Mouse (Mus musculus): ENCODE data around the gene Tut7. TPM values are rescaled to one million over a fixed set of nuclear protein-coding genes. Genes with fewer than 3 reads are reported as not detected.
"Not testable (repeated sequence)": the region's sequence is repeated elsewhere in the genome, so short reads cannot be mapped to it uniquely, and the experiment has no call there.

The Tut7 gene
- polyA plus RNA-seq, 1 experiment from 2014 or later, result 30.6 TPM

DNA sequence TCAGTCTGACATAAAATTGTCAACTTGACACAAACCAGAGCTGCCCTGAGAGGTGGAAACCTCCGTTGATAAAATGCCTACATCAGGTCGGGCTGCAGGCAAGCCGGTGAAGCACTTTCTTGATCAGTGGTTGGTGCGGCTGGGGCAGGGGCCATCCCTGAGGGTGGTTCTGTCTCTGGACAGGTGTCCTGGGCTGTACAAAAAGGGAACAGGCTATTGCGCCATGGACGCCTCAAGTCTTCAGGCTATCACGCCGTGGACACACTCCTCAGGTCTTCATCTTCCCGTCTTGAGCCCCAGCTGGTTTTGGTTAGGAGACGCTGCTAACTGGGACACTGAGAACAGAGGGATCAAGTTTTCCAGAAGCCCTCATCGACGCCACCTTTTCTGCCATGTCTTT lies 72.6 kb downstream of the Tut7 start:
- H3K9me3 ChIP-seq, result no peaks in the 10 kb centered on the region
- no peak overlapping the region for H3K4me2 ChIP-seq
- peaks cover 25% of the 10 kb centered on the region for H3K36me3 ChIP-seq
- ATAC-seq (ENCODE audit: extremely low read depth, insufficient number of reproducible peaks, low FRiP score, low TSS enrichment), result no peak
- H3K9ac ChIP-seq, result no peak overlapping the region
- H3K27ac ChIP-seq (replicated peaks), result no peak overlapping the region
- H3K27me3 ChIP-seq (replicated peaks), result no peaks in the 10 kb centered on the region
- H3K4me1 ChIP-seq, result peaks cover 2% of the 10 kb centered on the region; the same call in 1 of the 2 replicates
- 66% methylated on average over 12 of the region's 12 CpGs for WGBS
- H3K4me3 ChIP-seq, result no peak overlapping the region

DNA sequence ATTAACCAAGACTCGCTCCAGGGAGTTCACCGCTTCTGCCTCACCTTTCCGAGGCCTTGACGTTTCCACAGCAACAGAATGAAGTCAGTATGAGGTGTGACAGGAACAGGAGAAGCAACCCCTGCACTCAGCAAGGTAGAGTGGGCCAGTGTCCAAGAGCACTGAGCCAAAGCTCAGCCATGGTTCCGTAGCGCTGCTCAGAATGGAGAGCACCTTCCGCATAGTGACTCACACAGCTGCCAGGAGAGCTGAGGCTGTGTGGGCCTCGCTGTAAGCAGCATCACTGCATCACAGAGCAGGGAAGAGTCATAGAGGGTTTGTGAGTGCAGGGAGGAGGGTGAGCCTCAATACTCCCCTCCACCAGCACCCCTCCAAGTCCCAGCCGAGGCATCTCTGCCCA lies 76.2 kb downstream of the Tut7 start, which contains the start of gene 1700014D04Rik:
Gene 1700014D04Rik, minus strand, starts transcription at position 42 of the 400 bp plus-strand sequence.
- WGBS, result 81% methylated on average over 9 of the region's 9 CpGs
- no peak within 1 kb of the TSS for H3K4me2 ChIP-seq
- no peak for ATAC-seq (ENCODE audit: extremely low read depth, insufficient number of reproducible peaks, low FRiP score, low TSS enrichment)

GRCm38 (mm10) chr13:59746164-59746563 lies 76.8 kb downstream of the Tut7 start:
- Histone ChIP-seq H3K27ac (replicated peaks) (no peak overlapping the region), H3K4me3 (no peak overlapping the region), H3K36me3 (no peaks in the 10 kb centered on the region), H3K27me3 (replicated peaks) (no peaks in the 10 kb centered on the region), H3K9ac (no peak overlapping the region), H3K4me1 (peaks cover 4% of the 10 kb centered on the region), H3K9me3 (no peaks in the 10 kb centered on the region), H3K4me2 (no peak overlapping the region)
- 63% methylated on average over 6 of the region's 6 CpGs for WGBS
- no peak for ATAC-seq (ENCODE audit: extremely low read depth, insufficient number of reproducible peaks, low FRiP score, low TSS enrichment)

More for the DNA sequence above, 76.2 kb downstream of the Tut7 start, which contains the start of gene 1700014D04Rik:
- Histone ChIP-seq H3K27me3 (replicated peaks) (no peaks in the 10 kb centered on the region), H3K9me3 (no peaks in the 10 kb centered on the region), H3K9ac (no peak within 1 kb of the TSS), H3K4me3 (no peak within 1 kb of the TSS), H3K4me1 (peaks cover 2% of the 10 kb centered on the region; the same call in 1 of the 2 replicates), H3K36me3 (no peaks in the 10 kb centered on the region), H3K27ac (replicated peaks) (no peak within 1 kb of the TSS)

DNA sequence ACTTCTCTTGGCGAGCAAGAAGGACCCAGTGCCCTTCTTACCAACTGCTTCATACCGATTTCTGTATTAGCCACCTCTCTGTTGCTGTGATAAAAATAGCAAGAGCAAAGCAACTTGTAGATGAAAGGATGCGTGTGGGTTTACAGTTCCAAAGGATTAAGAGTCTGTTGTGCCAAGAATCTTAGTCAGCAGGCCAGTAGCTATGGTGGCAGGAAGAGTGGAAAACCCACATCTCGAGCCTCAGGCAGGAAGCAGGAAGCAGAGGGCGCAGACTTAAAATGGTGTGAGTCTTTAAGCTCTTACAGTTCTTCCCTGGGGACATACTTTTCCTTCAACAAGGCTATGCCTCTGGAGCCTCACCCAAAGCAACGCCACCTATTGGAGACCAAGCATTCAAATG lies 77.5 kb downstream of the Tut7 start:
- no peaks in the 10 kb centered on the region for H3K27me3 ChIP-seq (replicated peaks)
- 69% methylated on average over 6 of the region's 6 CpGs for WGBS

GRCm38 (mm10) chr13:59741697-59742096 lies 81.2 kb downstream of the Tut7 start:
- H3K4me3 ChIP-seq, result no peak overlapping the region
- no peak overlapping the region for H3K4me2 ChIP-seq
- no peaks in the 10 kb centered on the region for H3K9me3 ChIP-seq
- WGBS, result 67% methylated on average over 10 of the region's 10 CpGs
- H3K27ac ChIP-seq (replicated peaks), result no peak overlapping the region
- H3K27me3 ChIP-seq (replicated peaks), result no peaks in the 10 kb centered on the region
- H3K4me1 ChIP-seq, result peaks cover 8% of the 10 kb centered on the region
- no peak overlapping the region for H3K9ac ChIP-seq
- H3K36me3 ChIP-seq, result no peaks in the 10 kb centered on the region
- ATAC-seq (ENCODE audit: extremely low read depth, insufficient number of reproducible peaks, low FRiP score, low TSS enrichment), result no peak

More for the DNA sequence above, 77.5 kb downstream of the Tut7 start:
- peaks cover 8% of the 10 kb centered on the region for H3K4me1 ChIP-seq
- H3K27ac ChIP-seq (replicated peaks), result no peak overlapping the region
- no peak overlapping the region for H3K4me2 ChIP-seq
- H3K9me3 ChIP-seq, result no peaks in the 10 kb centered on the region
- ATAC-seq (ENCODE audit: extremely low read depth, insufficient number of reproducible peaks, low FRiP score, low TSS enrichment), result no peak
- no peak overlapping the region for H3K9ac ChIP-seq
- no peak overlapping the region for H3K4me3 ChIP-seq
- no peaks in the 10 kb centered on the region for H3K36me3 ChIP-seq

DNA sequence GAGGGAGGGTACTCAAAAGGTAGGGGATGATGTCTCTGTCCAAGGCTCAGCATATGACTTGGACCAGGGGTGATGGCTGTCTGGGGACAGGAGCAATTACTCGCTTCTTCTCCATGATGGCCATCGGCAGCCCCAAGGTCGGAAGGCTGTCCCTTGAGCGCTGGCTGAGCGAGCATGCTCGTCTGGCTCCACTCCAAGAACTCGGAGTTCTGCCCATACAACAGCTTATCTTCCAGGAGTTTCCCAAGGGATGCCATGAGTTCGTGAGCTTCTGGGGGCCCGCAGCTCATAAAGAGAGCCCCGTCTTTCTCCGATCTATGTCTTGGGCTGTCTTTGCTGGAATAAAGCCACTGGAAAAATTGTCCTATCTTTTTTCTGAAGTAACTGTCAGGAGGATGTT lies 81.9 kb downstream of the Tut7 start:
- no peaks in the 10 kb centered on the region for H3K36me3 ChIP-seq
- no peak overlapping the region for H3K4me3 ChIP-seq
- H3K4me1 ChIP-seq, result peaks cover 8% of the 10 kb centered on the region
- H3K9ac ChIP-seq, result no peak overlapping the region
- no peaks in the 10 kb centered on the region for H3K27me3 ChIP-seq (replicated peaks)
- H3K9me3 ChIP-seq, result no peaks in the 10 kb centered on the region
- H3K4me2 ChIP-seq, result no peak overlapping the region
- WGBS, result 58% methylated on average over 11 of the region's 11 CpGs
- ATAC-seq (ENCODE audit: extremely low read depth, insufficient number of reproducible peaks, low FRiP score, low TSS enrichment), result no peak
- no peak overlapping the region for H3K27ac ChIP-seq (replicated peaks)

- H3K36me3 ChIP-seq, result no peaks in the 10 kb centered on the region
- no peak for ATAC-seq (ENCODE audit: extremely low read depth, insufficient number of reproducible peaks, low FRiP score, low TSS enrichment)
- H3K4me2 ChIP-seq, result no peak overlapping the region
- no peak overlapping the region for H3K27ac ChIP-seq (replicated peaks)
- H3K9me3 ChIP-seq, result no peaks in the 10 kb centered on the region
- no peak overlapping the region for H3K4me3 ChIP-seq
- 79% methylated on average over 4 of the region's 4 CpGs for WGBS
- H3K4me1 ChIP-seq, result peaks cover 6% of the 10 kb centered on the region; the same call in 1 of the 2 replicates
- no peak overlapping the region for H3K9ac ChIP-seq
- no peaks in the 10 kb centered on the region for H3K27me3 ChIP-seq (replicated peaks)
These were observed 83.5 kb downstream of the Tut7 start for GRCm38 (mm10) chr13:59739397-59739796.

DNA sequence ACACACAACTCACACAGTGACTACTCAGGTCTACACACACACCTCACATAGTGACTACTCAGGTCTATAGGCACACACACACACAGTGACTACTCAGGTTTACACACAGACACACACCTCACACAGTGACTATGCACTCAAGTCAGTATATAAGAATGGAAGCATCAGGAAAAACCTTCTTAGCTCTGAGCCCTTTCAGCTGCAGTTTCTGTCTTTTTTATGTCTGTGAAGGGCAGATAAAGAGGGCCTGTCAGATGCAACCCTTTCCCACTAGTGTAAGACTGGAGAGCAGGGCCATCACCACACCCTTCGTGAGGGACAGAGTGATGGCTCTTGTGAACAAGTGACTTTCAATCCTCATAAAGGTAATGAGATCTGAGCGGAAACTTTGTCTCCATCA lies 84.5 kb downstream of the Tut7 start:
- H3K27me3 ChIP-seq (replicated peaks), result no peaks in the 10 kb centered on the region
- H3K9ac ChIP-seq, result no peak overlapping the region
- H3K4me3 ChIP-seq, result no peak overlapping the region
- H3K4me2 ChIP-seq, result no peak overlapping the region
- no peak overlapping the region for H3K27ac ChIP-seq (replicated peaks)
- WGBS, result 77% methylated on average over 2 of the region's 2 CpGs
- H3K9me3 ChIP-seq, result no peaks in the 10 kb centered on the region
- H3K4me1 ChIP-seq, result peaks cover 6% of the 10 kb centered on the region; the same call in 1 of the 2 replicates
- H3K36me3 ChIP-seq, result no peaks in the 10 kb centered on the region
- no peak for ATAC-seq (ENCODE audit: extremely low read depth, insufficient number of reproducible peaks, low FRiP score, low TSS enrichment)

DNA sequence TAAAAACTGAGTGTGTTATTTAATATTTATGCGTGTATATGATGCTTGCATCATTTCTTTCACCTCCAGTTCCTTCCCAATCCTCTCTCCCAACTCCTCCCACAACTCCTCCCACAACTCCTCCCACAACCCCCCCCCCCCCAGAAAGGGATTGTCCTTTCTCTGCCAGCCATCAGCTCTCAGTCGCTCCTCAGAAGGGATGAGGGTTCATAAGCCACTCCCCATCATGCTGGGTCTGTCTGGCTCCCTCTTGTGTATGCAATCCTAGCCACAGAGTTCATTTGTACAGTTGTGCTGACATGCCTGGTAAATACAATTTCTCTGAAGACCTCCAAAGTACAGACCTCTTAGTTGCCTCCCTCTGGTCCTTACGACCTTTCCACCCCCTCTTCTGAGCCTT lies 87.8 kb downstream of the Tut7 start:
- H3K9ac ChIP-seq, result no peak overlapping the region
- H3K4me1 ChIP-seq, result no peaks in the 10 kb centered on the region
- 0 out of 2 replicates have a peak, but pooled peaks cover 3% of the 10 kb centered on the region for H3K27me3 ChIP-seq (replicated peaks)
- H3K36me3 ChIP-seq, result no peaks in the 10 kb centered on the region
- H3K27ac ChIP-seq (replicated peaks), result no peak overlapping the region
- H3K9me3 ChIP-seq, result no peaks in the 10 kb centered on the region
- no peak overlapping the region for H3K4me2 ChIP-seq
- 28% methylated on average over 3 of the region's 3 CpGs for WGBS
- ATAC-seq (ENCODE audit: extremely low read depth, insufficient number of reproducible peaks, low FRiP score, low TSS enrichment), result no peak
- no peak overlapping the region for H3K4me3 ChIP-seq

GRCm38 (mm10) chr13:59734347-59734746 lies 88.6 kb downstream of the Tut7 start:
- not testable (repeated sequence) for H3K27ac ChIP-seq (replicated peaks); H3K9me3 ChIP-seq; H3K4me3 ChIP-seq; H3K36me3 ChIP-seq; H3K4me2 ChIP-seq; H3K9ac ChIP-seq; H3K4me1 ChIP-seq; H3K27me3 ChIP-seq (replicated peaks); ATAC-seq (ENCODE audit: extremely low read depth, insufficient number of reproducible peaks, low FRiP score, low TSS enrichment)
- 29% methylated on average over 6 of the region's 6 CpGs for WGBS

GRCm38 (mm10) chr13:59733936-59734335 lies 89.0 kb downstream of the Tut7 start:
- no peaks in the 10 kb centered on the region for H3K4me1 ChIP-seq
- no peak for ATAC-seq (ENCODE audit: extremely low read depth, insufficient number of reproducible peaks, low FRiP score, low TSS enrichment)
- H3K27me3 ChIP-seq (replicated peaks), result 0 out of 2 replicates have a peak, but pooled peaks cover 6% of the 10 kb centered on the region
- H3K27ac ChIP-seq (replicated peaks), result no peak overlapping the region
- H3K4me2 ChIP-seq, result no peak overlapping the region
- WGBS, result 85% methylated on average over 4 of the region's 4 CpGs
- H3K9ac ChIP-seq, result no peak overlapping the region
- no peak overlapping the region for H3K4me3 ChIP-seq
- no peaks in the 10 kb centered on the region for H3K36me3 ChIP-seq
- no peaks in the 10 kb centered on the region for H3K9me3 ChIP-seq

DNA sequence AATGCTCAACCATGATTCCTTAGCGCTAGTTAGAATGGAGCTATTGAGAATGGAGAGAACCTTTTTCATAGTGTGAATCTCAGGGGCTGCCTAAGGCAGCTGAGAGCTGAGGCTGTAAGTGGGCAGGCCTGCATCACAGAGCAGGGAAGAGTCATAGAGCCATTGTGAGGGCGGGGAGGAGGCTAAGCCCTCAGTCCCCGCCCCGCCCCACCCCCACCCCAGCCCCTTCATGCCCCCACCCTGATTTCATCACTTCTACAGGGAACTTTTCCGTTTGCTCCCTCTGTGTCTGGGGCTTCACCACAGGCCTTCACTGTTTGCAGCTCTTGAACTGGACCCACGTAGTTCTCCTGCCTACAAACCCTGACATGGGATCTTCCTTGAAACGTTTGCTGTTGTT lies 91.3 kb downstream of the Tut7 start, which contains the start of gene Spata31d1d:
Gene Spata31d1d, minus strand, starts transcription at position 101 of the 400 bp plus-strand sequence.
- no peak within 1 kb of the TSS for H3K4me3 ChIP-seq
- H3K9ac ChIP-seq, result no peak within 1 kb of the TSS
- no peaks in the 10 kb centered on the region for H3K9me3 ChIP-seq
- H3K27ac ChIP-seq (replicated peaks), result no peak within 1 kb of the TSS
- no peak for ATAC-seq (ENCODE audit: extremely low read depth, insufficient number of reproducible peaks, low FRiP score, low TSS enrichment)
- H3K4me2 ChIP-seq, result no peak within 1 kb of the TSS
- 34% methylated on average over 7 of the region's 7 CpGs for WGBS
- peaks cover 15% of the 10 kb centered on the region; the same call in 1 of the 2 replicates for H3K27me3 ChIP-seq (replicated peaks)
- H3K4me1 ChIP-seq, result peaks cover 6% of the 10 kb centered on the region
- no peaks in the 10 kb centered on the region for H3K36me3 ChIP-seq

All from heart, embryonic 13.5 days (tissue).